Mouse (Mus musculus) stomach, postnatal 0 days (tissue): Measurements from ENCODE around the gene Brsk2.

Experiments used
- CTCF ChIP-seq: IDR thresholded peaks from 2 replicates; pipeline ENCODE4 v1.5.1; 2016; ENCODE audit warnings: antibody characterized with exemption, low read depth, mild to moderate bottlenecking, moderate library complexity
- EP300 ChIP-seq: optimal IDR thresholded peaks from 2 replicates; pipeline ENCODE3; 2016; ENCODE audit warnings: antibody characterized with exemption

- TF ChIP-seq CTCF (no peak), EP300 (no peak)
Measured at GRCm38 (mm10) chr7:142035048-142035811, 85.7 kb downstream of the Brsk2 start.
